Mouse (Mus musculus) brain, embryonic 14.5 days (tissue): ENCODE measurements around the gene Rbm12.

Experiments used
- CTCF ChIP-seq: fragments of 200-500 bp; IDR thresholded peaks from 2 replicates; pipeline ENCODE4 v1.5.1; 2012; ENCODE audit warnings: inconsistent platforms, mild to moderate bottlenecking, moderate library complexity, borderline replicate concordance; ENCODE audit not compliant: insufficient read depth, insufficient read length; ENCODE audit errors: extremely low read depth
- POLR2A ChIP-seq: fragments of 200-500 bp; IDR thresholded peaks from 2 replicates; pipeline ENCODE4 v1.6.1; 2012; ENCODE audit warnings: mild to moderate bottlenecking, inconsistent platforms, borderline replicate concordance; ENCODE audit not compliant: poor library complexity, insufficient read depth, insufficient read length, severe bottlenecking; ENCODE audit errors: extremely low read depth

GRCm38 (mm10) chr2:156078421-156079182, 33.2 kb downstream of the Rbm12 start:
- TF ChIP-seq CTCF: no peak
- TF ChIP-seq POLR2A: no peak
